Mouse (Mus musculus) yolk sac, embryonic 10.5 days (tissue): ENCODE data around the gene Rad51b.

Experiments
- DNase-seq: peaks from one replicate; pipeline ENCODE4 v3.0.0-alpha.2; 2017; ENCODE audit warnings: low spot score

The Rad51b gene

DNA sequence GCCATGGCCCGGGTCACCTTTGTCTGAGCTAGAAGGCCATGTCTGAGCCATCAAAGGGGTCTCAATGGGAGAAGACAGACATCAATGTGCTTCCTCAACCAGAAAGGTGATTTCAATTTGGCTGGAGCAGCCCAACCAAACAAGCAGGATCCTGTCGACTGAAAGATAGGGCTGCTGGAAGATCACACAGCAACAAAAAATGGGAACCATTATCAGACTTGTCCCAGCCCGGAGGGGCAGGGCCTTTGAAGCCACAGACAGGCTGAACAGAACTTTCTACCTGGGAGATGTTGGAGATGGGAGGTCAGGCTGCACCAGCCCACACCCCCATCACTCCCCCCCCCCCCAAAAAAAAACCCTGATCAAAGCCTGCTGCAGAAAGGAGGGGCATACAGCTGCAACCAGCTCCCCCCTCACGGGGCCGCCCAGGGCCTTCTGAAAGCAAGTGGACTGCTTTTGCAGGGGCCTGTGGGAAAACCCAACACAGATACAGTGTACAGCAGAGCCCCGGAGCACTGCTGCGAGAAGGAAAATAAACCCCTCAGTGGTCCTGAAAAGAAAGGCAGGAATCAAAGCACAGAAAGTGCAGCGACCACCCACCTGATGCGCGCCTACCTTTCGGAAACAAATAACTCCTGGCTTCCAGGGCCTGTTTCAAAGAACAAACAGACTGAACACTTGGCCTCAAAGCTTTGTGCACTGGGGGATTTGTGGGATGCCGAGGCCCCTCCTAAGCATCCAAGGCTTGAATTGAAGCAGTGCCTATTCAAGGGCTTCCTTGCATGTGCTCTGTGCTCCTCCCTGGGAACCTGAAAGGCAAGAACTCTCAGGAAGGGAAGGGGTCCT, 542.2 kb downstream of the Rad51b start:
- no peak for DNase-seq

DNA sequence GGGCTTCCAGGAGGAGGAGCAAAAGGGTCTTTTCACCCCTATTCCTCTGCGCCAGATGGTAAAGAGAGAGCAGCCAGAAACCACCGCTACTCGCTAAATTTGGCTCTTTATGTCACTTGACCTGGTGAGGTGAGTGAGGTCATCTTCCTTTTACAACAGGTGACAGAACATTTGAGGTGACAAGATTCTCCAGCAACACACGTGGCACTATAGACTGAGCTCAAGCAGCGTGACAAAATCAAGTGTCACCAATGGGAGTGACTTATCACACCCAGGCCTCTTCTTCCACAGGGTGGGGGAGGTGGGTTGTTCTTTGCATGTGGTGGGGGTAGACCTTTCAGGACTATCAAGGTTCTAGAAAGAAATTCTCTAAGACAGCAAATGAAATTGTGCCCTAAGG, 543.4 kb downstream of the Rad51b start:
- DNase-seq: no peak

GRCm38 (mm10) chr12:79841248-79841647, 544.2 kb downstream of the Rad51b start:
- DNase-seq: no peak

GRCm38 (mm10) chr12:79842319-79842718, 545.2 kb downstream of the Rad51b start:
- no peak for DNase-seq

- peak; percentile 47 for DNase-seq
These were observed 545.9 kb downstream of the Rad51b start for GRCm38 (mm10) chr12:79843002-79843401.

- no peak for DNase-seq
These were observed 546.4 kb downstream of the Rad51b start for GRCm38 (mm10) chr12:79843496-79843895.

DNA sequence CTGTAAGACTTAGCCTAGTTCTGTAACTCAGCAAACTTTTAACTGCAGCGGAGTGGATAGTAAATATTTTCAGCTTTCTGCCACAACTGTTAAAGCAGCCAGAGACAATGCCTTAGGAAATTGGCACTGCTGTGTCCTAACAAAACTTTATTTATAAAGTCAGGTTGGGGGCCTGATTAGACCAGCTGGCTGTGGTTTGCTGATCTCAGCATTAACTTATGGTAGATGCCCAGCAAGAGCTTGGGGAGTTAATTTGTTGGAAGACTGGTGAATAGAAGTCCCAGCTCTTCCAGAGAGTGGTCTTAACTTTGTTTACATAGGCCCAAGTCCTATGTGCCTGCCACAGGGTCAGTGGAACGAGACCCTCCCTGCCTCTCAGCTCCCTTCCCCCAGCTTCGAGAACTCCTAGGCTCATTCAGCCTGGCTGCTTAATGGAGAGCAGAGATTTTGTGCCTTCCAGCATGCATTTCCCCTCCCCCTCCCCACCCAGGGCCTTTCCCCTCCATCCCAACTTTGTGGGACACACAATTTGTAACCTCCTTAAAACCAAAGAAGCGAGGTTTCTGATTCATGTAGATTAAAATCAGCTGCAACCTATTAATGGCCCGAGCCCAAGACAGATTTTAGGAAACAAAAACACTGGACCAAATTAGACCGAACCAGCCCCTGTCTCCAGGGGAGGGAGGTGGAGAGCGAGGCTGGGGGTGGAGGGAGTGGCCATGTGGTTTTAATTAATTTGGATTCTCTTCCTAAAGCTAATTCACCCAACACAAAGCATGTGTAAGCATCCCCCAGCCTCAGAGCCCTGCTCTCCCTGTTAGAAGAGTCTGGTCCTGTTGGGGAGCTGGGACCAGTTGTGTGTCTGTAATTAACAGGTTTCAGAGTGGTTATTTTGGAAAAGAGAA, 549.4 kb downstream of the Rad51b start:
- no peak for DNase-seq

- DNase-seq: no peak
These were observed 551.5 kb downstream of the Rad51b start for GRCm38 (mm10) chr12:79848539-79848938.

DNA sequence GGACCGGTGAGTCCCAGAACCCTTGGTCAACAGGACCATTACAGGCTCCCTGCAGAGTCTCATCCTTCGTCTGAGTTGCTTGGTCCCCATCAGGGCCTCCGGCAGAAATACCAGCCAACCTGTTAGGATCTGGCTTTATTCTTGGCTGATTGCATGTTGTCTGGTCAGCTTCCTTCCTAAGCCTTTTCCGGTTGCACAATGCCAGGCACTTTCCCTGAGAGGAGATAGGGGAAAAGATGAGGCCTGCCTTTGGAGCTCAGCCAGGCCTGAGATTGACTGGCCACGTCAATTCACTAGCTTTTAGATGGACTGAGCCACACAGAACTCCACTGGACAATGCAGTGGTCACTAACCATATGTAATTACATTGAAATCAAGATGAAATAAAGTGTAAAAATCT, 552.9 kb downstream of the Rad51b start:
- DNase-seq: no peak

DNA sequence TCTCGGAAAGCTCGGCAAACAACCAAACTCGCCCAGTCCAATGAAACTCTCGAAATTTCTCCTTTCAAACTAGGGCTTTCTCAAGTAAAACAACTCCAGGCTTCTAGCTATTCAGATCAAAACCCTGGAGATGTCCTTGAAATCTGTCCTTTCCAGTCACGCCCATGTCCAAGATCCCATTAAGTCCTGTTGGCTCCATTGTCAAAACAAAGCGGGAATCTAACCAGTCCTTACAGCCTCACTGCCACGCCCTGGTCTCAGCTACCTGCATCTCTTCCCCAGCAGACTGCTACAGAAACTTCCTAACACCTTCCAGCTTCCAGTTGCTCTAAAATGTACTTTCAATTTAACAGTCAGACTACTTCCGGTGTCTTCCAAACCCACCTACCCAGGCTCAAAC, 554.8 kb downstream of the Rad51b start:
- DNase-seq: no peak

GRCm38 (mm10) chr12:79852606-79853005, 555.5 kb downstream of the Rad51b start:
- no peak for DNase-seq

GRCm38 (mm10) chr12:79853901-79854490, 556.9 kb downstream of the Rad51b start:
- DNase-seq: no peak

- no peak for DNase-seq
These were observed 557.4 kb downstream of the Rad51b start for GRCm38 (mm10) chr12:79854507-79854906.

GRCm38 (mm10) chr12:79856116-79856909, 559.2 kb downstream of the Rad51b start:
- no peak for DNase-seq

- no peak for DNase-seq
These were observed 560.6 kb downstream of the Rad51b start for GRCm38 (mm10) chr12:79857704-79858103.

- no peak for DNase-seq
These were observed 561.3 kb downstream of the Rad51b start for GRCm38 (mm10) chr12:79858336-79858735.

GRCm38 (mm10) chr12:79859354-79860247, 562.5 kb downstream of the Rad51b start:
- peak; percentile 86 for DNase-seq

- DNase-seq: no peak
These were observed 563.1 kb downstream of the Rad51b start for GRCm38 (mm10) chr12:79860248-79860555.
